Mouse (Mus musculus) heart, adult 18-20 months (tissue): ENCODE data around the gene Cap2. TPM values are rescaled to one million over a fixed set of nuclear protein-coding genes. Genes with fewer than 3 reads are reported as not detected.

Experiments used
- DNase-seq, 2 experiments: peaks; one replicate each; pipeline ENCODE4 v3.0.0; 2021 to 2022; ENCODE audit warnings: mixed read lengths in 1 of 2
- long read RNA-seq, 2 experiments: library from polyadenylated mRNA; stranded (forward); transcript quantifications; one replicate each; pipeline ENCODE4 v2.0.0; 2021
- total RNA-seq, 2 experiments: library from RNA; stranded (reverse); gene quantifications; 2 replicates each; pipeline ENCODE4 v1.2.3; 2021

Gene Cap2
- 100 to 1,000 TPM; 133 to 144 TPM for total RNA-seq
- long read RNA-seq, experiment 1, transcript Cap2-201 (13 exons, 3,713 nt) = major isoform, 24 of 32 reads
- long read RNA-seq, experiment 1, partial matches to known transcripts = 6 of 32 reads
- long read RNA-seq, experiment 1, other reads (novel, unspliced or antisense) = 2 of 32 reads
- long read RNA-seq, experiment 2, transcript Cap2-201 (13 exons, 3,713 nt) = major isoform, 13 of 19 reads
- long read RNA-seq, experiment 2, partial matches to known transcripts = 3 of 19 reads
- long read RNA-seq, experiment 2, other reads (novel, unspliced or antisense) = 3 of 19 reads

GRCm38 (mm10) chr13:46501800-46502389 lies at the start of gene Cap2:
Cap2 (plus strand) TSS chr13:46501848.
- peak; percentile 77 to 85 for DNase-seq

GRCm38 (mm10) chr13:46459546-46459945 lies 42.1 kb upstream of the Cap2 start:
- no peak for DNase-seq

- DNase-seq = no peak
These were observed 39.4 kb upstream of the Cap2 start for GRCm38 (mm10) chr13:46462280-46462679.

GRCm38 (mm10) chr13:46463764-46464163 lies 37.9 kb upstream of the Cap2 start:
- DNase-seq = no peak

GRCm38 (mm10) chr13:46468251-46468650 lies 33.4 kb upstream of the Cap2 start:
- no peak for DNase-seq

- DNase-seq = no peak
These were observed 32.1 kb upstream of the Cap2 start for GRCm38 (mm10) chr13:46469536-46469935.

- no peak for DNase-seq
These were observed 20.4 kb upstream of the Cap2 start for GRCm38 (mm10) chr13:46481271-46481670.

GRCm38 (mm10) chr13:46485605-46486004 lies 16.0 kb upstream of the Cap2 start:
- DNase-seq = no peak

- no peak for DNase-seq
These were observed 13.5 kb upstream of the Cap2 start for GRCm38 (mm10) chr13:46488166-46488565.

GRCm38 (mm10) chr13:46490644-46491043 lies 11.0 kb upstream of the Cap2 start:
- DNase-seq = no peak

- DNase-seq = peak; percentile 26 to 64
These were observed 793 bp downstream of the Cap2 start for GRCm38 (mm10) chr13:46502390-46502891.

GRCm38 (mm10) chr13:46507944-46508343 lies 6.3 kb downstream of the Cap2 start:
- no peak for DNase-seq

GRCm38 (mm10) chr13:46508823-46509222 lies 7.2 kb downstream of the Cap2 start:
- no peak for DNase-seq

- DNase-seq = no peak
These were observed 8.8 kb downstream of the Cap2 start for GRCm38 (mm10) chr13:46510460-46510859.

GRCm38 (mm10) chr13:46514484-46514883 lies 12.8 kb downstream of the Cap2 start:
- no peak for DNase-seq

- DNase-seq = no peak
These were observed 13.5 kb downstream of the Cap2 start for GRCm38 (mm10) chr13:46515120-46515523.

GRCm38 (mm10) chr13:46515524-46515923 lies 13.9 kb downstream of the Cap2 start:
- no peak for DNase-seq

GRCm38 (mm10) chr13:46516183-46516582 lies 14.5 kb downstream of the Cap2 start:
- DNase-seq = peak; percentile 49 to 60

- DNase-seq = peak; percentile 54 to 69
These were observed 15.6 kb downstream of the Cap2 start for GRCm38 (mm10) chr13:46517211-46517685.

GRCm38 (mm10) chr13:46521482-46521881 lies 19.8 kb downstream of the Cap2 start:
- no peak for DNase-seq

GRCm38 (mm10) chr13:46522798-46523197 lies 21.1 kb downstream of the Cap2 start:
- peak; percentile 12 to 29 for DNase-seq

- DNase-seq = peak; percentile 52 to 61
These were observed 21.6 kb downstream of the Cap2 start for GRCm38 (mm10) chr13:46523235-46523634.

GRCm38 (mm10) chr13:46523712-46524111 lies 22.1 kb downstream of the Cap2 start:
- DNase-seq = peak; percentile 58 to 73
